Mouse (Mus musculus): ENCODE data around the gene Pdcd2l. TPM values are rescaled to one million over a fixed set of nuclear protein-coding genes. Genes with fewer than 3 reads are reported as not detected.

Pdcd2l gene
- polyA plus RNA-seq (2016; fragmentation: Nextera tagmentation; extraction: Ambion mirVana), result 66.2 and 77.8 TPM in 2 replicates

GRCm38 (mm10) chr7:34196132-34197128 is at the start of gene Pdcd2l:
Gene Pdcd2l (minus strand): TSS chr7:34196661.
- ATAC-seq (ENCODE audit: low FRiP score, low read depth), result peak; percentile 94
- WGBS, result 3% methylated on average over 69 of the region's 70 CpGs

GRCm38 (mm10) chr7:34242176-34242575 is 45.7 kb upstream of the Pdcd2l start:
- no peak for ATAC-seq (ENCODE audit: low FRiP score, low read depth)
- 93% methylated on average over 11 of the region's 11 CpGs for WGBS

More at GRCm38 (mm10) chr7:34196132-34197128, at the start of gene Pdcd2l:
- Histone ChIP-seq H3K36me3 (peaks cover 35% of the 10 kb centered on the region), H3K9me3 (no peaks in the 10 kb centered on the region), H3K9ac (peak within 1 kb of the TSS; percentile 92), H3K4me2 (replicated peaks) (peak within 1 kb of the TSS; percentile 94), H3K4me3 (peak within 1 kb of the TSS; percentile 96), H3K27me3 (replicated peaks) (no peaks in the 10 kb centered on the region), H3K27ac (no peak within 1 kb of the TSS), H3K4me1 (0 out of 2 replicates have a peak, but pooled peaks cover 9% of the 10 kb centered on the region)

GRCm38 (mm10) chr7:34238086-34238485 is 41.6 kb upstream of the Pdcd2l start:
- H3K4me2 ChIP-seq (replicated peaks), result no peak overlapping the region
- peaks cover 54% of the 10 kb centered on the region for H3K36me3 ChIP-seq
- no peaks in the 10 kb centered on the region for H3K27me3 ChIP-seq (replicated peaks)
- WGBS, result 88% methylated on average over 5 of the region's 5 CpGs
- no peak overlapping the region for H3K4me3 ChIP-seq
- H3K9me3 ChIP-seq, result no peaks in the 10 kb centered on the region
- no peak for ATAC-seq (ENCODE audit: low FRiP score, low read depth)
- H3K27ac ChIP-seq, result no peak overlapping the region
- peaks cover 13% of the 10 kb centered on the region; the same call in 1 of the 2 replicates for H3K4me1 ChIP-seq
- H3K9ac ChIP-seq, result no peak overlapping the region

More at GRCm38 (mm10) chr7:34242176-34242575, 45.7 kb upstream of the Pdcd2l start:
- H3K27me3 ChIP-seq (replicated peaks), result no peaks in the 10 kb centered on the region
- H3K9me3 ChIP-seq, result no peaks in the 10 kb centered on the region
- H3K9ac ChIP-seq, result no peak overlapping the region
- peaks cover 69% of the 10 kb centered on the region for H3K36me3 ChIP-seq
- H3K4me2 ChIP-seq (replicated peaks), result no peak overlapping the region
- no peak overlapping the region for H3K4me3 ChIP-seq
- no peak overlapping the region for H3K27ac ChIP-seq
- no peaks in the 10 kb centered on the region for H3K4me1 ChIP-seq

GRCm38 (mm10) chr7:34235602-34236001 is 39.1 kb upstream of the Pdcd2l start:
- Histone ChIP-seq H3K27me3 (replicated peaks) (no peaks in the 10 kb centered on the region), H3K9me3 (no peaks in the 10 kb centered on the region), H3K4me1 (peaks cover 14% of the 10 kb centered on the region; the same call in 1 of the 2 replicates), H3K27ac (no peak overlapping the region), H3K9ac (no peak overlapping the region), H3K36me3 (peaks cover 42% of the 10 kb centered on the region), H3K4me3 (no peak overlapping the region), H3K4me2 (replicated peaks) (no peak overlapping the region)
- 80% methylated on average over 5 of the region's 5 CpGs for WGBS
- ATAC-seq (ENCODE audit: low FRiP score, low read depth), result no peak

GRCm38 (mm10) chr7:34234610-34235561 is 38.4 kb upstream of the Pdcd2l start:
- no peaks in the 10 kb centered on the region for H3K27me3 ChIP-seq (replicated peaks)
- H3K9ac ChIP-seq, result peak overlapping the region; percentile 36
- peak overlapping the region; percentile 65 for H3K4me2 ChIP-seq (replicated peaks)
- H3K4me1 ChIP-seq, result peaks cover 18% of the 10 kb centered on the region; the same call in 1 of the 2 replicates
- WGBS, result 2% methylated on average over 17 of the region's 17 CpGs
- no peaks in the 10 kb centered on the region for H3K9me3 ChIP-seq
- H3K4me3 ChIP-seq, result peak overlapping the region; percentile 39
- peaks cover 37% of the 10 kb centered on the region for H3K36me3 ChIP-seq
- ATAC-seq (ENCODE audit: low FRiP score, low read depth), result peak; percentile 1; the same call in 1 of the 2 replicates
- H3K27ac ChIP-seq, result peak overlapping the region; percentile 42; the same call in 1 of the 2 replicates

- no peaks in the 10 kb centered on the region for H3K9me3 ChIP-seq
- peak overlapping the region; percentile 48 for H3K9ac ChIP-seq
- peaks cover 28% of the 10 kb centered on the region for H3K36me3 ChIP-seq
- ATAC-seq (ENCODE audit: low FRiP score, low read depth), result peak; percentile 93
- H3K4me2 ChIP-seq (replicated peaks), result peak overlapping the region; percentile 65
- H3K27ac ChIP-seq, result peak overlapping the region; percentile 50; the same call in 1 of the 2 replicates
- H3K27me3 ChIP-seq (replicated peaks), result no peaks in the 10 kb centered on the region
- peaks cover 22% of the 10 kb centered on the region for H3K4me1 ChIP-seq
- WGBS, result under 1% methylated on average over 46 of the region's 46 CpGs
- peak overlapping the region; percentile 39 for H3K4me3 ChIP-seq
These were observed 37.6 kb upstream of the Pdcd2l start for GRCm38 (mm10) chr7:34233909-34234609.

GRCm38 (mm10) chr7:34232785-34233725 is 36.6 kb upstream of the Pdcd2l start:
- peaks cover 19% of the 10 kb centered on the region for H3K36me3 ChIP-seq
- no peaks in the 10 kb centered on the region for H3K9me3 ChIP-seq
- H3K27ac ChIP-seq, result peak overlapping the region; percentile 50; the same call in 1 of the 2 replicates
- H3K4me1 ChIP-seq, result peaks cover 28% of the 10 kb centered on the region
- H3K4me2 ChIP-seq (replicated peaks), result peak overlapping the region; percentile 65
- no peak; the same call in 1 of the 2 replicates for ATAC-seq (ENCODE audit: low FRiP score, low read depth)
- H3K4me3 ChIP-seq, result 0 out of 2 replicates have a peak overlapping the region, but pooled peaks have one; percentile 39
- H3K27me3 ChIP-seq (replicated peaks), result no peaks in the 10 kb centered on the region
- H3K9ac ChIP-seq, result no peak overlapping the region; the same call in 1 of the 2 replicates
- WGBS, result 45% methylated on average over 7 of the region's 7 CpGs

GRCm38 (mm10) chr7:34230116-34230515 is 33.7 kb upstream of the Pdcd2l start, which contains the start of gene Gpi1:
Gene Gpi1 (minus strand): TSS chr7:34230336.
- WGBS, result under 1% methylated on average over 39 of the region's 39 CpGs
- Histone ChIP-seq H3K36me3 (peaks cover 20% of the 10 kb centered on the region), H3K4me3 (peak within 1 kb of the TSS; percentile 68), H3K4me2 (replicated peaks) (peak within 1 kb of the TSS; percentile 81), H3K27ac (peak within 1 kb of the TSS; percentile 12; the same call in 1 of the 2 replicates), H3K9ac (peak within 1 kb of the TSS; percentile 72), H3K9me3 (no peaks in the 10 kb centered on the region), H3K4me1 (peaks cover 33% of the 10 kb centered on the region), H3K27me3 (replicated peaks) (no peaks in the 10 kb centered on the region)
- ATAC-seq (ENCODE audit: low FRiP score, low read depth), result peak; percentile 39

GRCm38 (mm10) chr7:34229691-34230111 is 33.2 kb upstream of the Pdcd2l start:
- H3K4me2 ChIP-seq (replicated peaks), result peak overlapping the region; percentile 81
- peaks cover 24% of the 10 kb centered on the region for H3K36me3 ChIP-seq
- no peaks in the 10 kb centered on the region for H3K27me3 ChIP-seq (replicated peaks)
- no peaks in the 10 kb centered on the region for H3K9me3 ChIP-seq
- H3K4me1 ChIP-seq, result peaks cover 30% of the 10 kb centered on the region
- WGBS, result 0% methylated on average over 19 of the region's 19 CpGs
- H3K9ac ChIP-seq, result peak overlapping the region; percentile 72
- H3K4me3 ChIP-seq, result peak overlapping the region; percentile 68
- peak overlapping the region; percentile 12; the same call in 1 of the 2 replicates for H3K27ac ChIP-seq
- peak; percentile 7 for ATAC-seq (ENCODE audit: low FRiP score, low read depth)

- Histone ChIP-seq H3K4me1 (peaks cover 30% of the 10 kb centered on the region), H3K4me2 (replicated peaks) (peak overlapping the region; percentile 81), H3K36me3 (peaks cover 27% of the 10 kb centered on the region), H3K9me3 (no peaks in the 10 kb centered on the region), H3K9ac (peak overlapping the region; percentile 72), H3K27me3 (replicated peaks) (no peaks in the 10 kb centered on the region), H3K27ac (no peak overlapping the region), H3K4me3 (peak overlapping the region; percentile 68)
- ATAC-seq (ENCODE audit: low FRiP score, low read depth), result no peak
- WGBS, result 19% methylated on average over 5 of the region's 5 CpGs
These were observed 32.7 kb upstream of the Pdcd2l start for GRCm38 (mm10) chr7:34229153-34229552.
